Mouse (Mus musculus) pancreas, adult 10 weeks (tissue): ENCODE results near the gene Gm2897. TPM values are rescaled to one million over a fixed set of nuclear protein-coding genes. Genes with fewer than 3 reads are reported as not detected.

ENCODE experiments used
- polyA plus RNA-seq: library from polyadenylated mRNA; stranded (reverse); fragments of 350-450 nt; fragmentation: Illumina TruSeq; extraction: RNeasy Lipid Tissue Mini Kit (QIAGEN cat#74804); gene quantifications from one replicate; pipeline ENCODE4 v1.2.3, GENCODE M21; 2015; ENCODE audit warnings: low read depth, low replicate concordance; ENCODE audit not compliant: insufficient read depth

Gene Gm2897
- not detected for polyA plus RNA-seq

DNA sequence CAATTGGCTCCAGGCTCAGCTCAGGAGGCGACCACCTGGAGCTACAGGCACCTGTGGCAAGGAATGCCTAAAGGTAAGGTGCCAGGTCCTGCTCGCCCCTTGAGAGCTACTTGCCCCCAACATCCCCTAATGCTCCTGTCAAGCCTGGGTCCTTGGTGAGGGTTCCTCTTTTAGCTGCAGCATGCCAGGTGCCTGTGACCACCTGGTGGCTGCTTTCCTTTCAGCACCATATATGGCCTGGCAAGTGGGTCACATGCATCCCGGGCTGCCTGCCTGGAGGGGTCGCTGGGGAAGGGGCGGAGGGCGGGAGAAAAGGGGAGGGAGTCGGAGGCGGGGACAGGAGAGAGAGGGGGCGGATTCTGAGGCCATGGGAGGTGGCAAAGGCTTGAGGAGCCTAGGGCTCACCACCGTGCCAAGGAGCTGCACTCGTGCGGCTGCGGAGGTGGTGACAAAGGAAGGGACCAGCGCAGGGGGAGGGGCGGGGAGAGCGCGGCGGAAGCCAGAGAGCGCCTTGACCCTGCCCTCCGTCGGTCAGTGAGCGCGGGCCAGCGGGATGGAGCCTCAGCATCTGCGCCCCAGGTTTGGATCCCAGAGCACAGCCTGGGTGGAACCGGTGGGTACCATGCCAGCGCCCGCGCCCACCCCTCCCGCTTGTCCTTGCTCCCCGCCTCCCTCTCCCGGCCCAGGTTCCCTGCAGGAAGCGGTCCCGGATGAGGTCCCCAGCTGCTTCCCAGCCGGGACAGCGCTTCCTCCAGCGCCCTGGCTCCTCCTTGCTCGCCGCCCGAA is at the start of gene Gm2897:
Gene Gm2897, plus strand, starts transcription at position 559 of the 786 bp plus-strand sequence.

DNA sequence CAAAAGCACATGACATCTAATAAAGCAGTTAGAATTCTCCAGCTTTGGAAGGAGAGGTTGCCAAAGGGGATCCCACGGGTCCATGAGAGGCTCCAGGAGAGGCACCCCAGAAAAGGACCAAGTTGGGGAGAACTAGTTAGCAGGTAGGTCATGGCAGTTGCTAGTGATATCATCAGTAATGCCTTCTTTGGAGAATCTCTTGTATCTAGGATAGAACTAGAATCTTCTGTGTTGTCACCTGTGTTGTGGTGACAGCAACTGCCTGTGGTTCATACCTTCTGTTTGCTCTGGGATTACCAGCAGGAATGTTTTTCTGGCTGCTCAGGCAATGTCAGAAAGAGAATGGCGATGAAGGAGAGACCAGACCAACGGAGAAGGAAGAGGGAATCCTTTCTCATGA is 19.4 kb upstream of the Gm2897 start, which contains the start of gene Gm2888:
Gene Gm2888, plus strand, starts transcription at position 301 of the 400 bp plus-strand sequence.

Other genes with a start within 250 kb of the Gm2897 start
- gene Gm2888, start 19.3 kb upstream of the Gm2897 start, polyA plus RNA-seq = not detected
- not detected for gene Gm10340, start 84.7 kb downstream of the Gm2897 start, polyA plus RNA-seq
- not detected for gene Gm5795, start 139.0 kb downstream of the Gm2897 start, polyA plus RNA-seq
- gene D830030K20Rik, start 159.2 kb downstream of the Gm2897 start, polyA plus RNA-seq = not detected